Mouse (Mus musculus) ES-Bruce4 (cell line): ENCODE measurements at regions not wholly inside any gene's neighbourhood (a gene's known extent, or its start where the extent isn't known, plus 50 kb on each side); places are given as distances from the start of the nearest gene placed in this dataset.

ENCODE experiments used
- H3K27ac ChIP-seq: 2 replicates; pipeline ENCODE4 v1.5.1; 2012; ENCODE audit warnings: low read length, inconsistent platforms; ENCODE audit not compliant: insufficient read depth
- H3K27me3 ChIP-seq: 2 replicates; pipeline ENCODE4 v1.6.1; 2012; ENCODE audit warnings: mild to moderate bottlenecking, low read length, inconsistent platforms; ENCODE audit not compliant: control insufficient read depth, poor library complexity, insufficient read depth, severe bottlenecking
- H3K36me3 ChIP-seq: 2 replicates; pipeline ENCODE4 v1.6.1; 2012; ENCODE audit warnings: inconsistent platforms, mild to moderate bottlenecking, low read length, moderate library complexity; ENCODE audit not compliant: control insufficient read depth, poor library complexity, insufficient read depth, severe bottlenecking
- H3K4me1 ChIP-seq: one replicate; pipeline ENCODE4 v1.8.1; 2011; ENCODE audit warnings: low read length; ENCODE audit not compliant: control insufficient read depth, insufficient read depth
- H3K4me3 ChIP-seq: 2 replicates; pipeline ENCODE4 v1.5.1; 2011; ENCODE audit warnings: low read depth, mild to moderate bottlenecking, low read length
- H3K9ac ChIP-seq: 2 replicates; pipeline ENCODE4 v1.6.1; 2012; ENCODE audit warnings: low read depth, mild to moderate bottlenecking, inconsistent platforms; ENCODE audit not compliant: poor library complexity, severe bottlenecking
- H3K9me3 ChIP-seq: replicated peaks from 2 replicates; pipeline ENCODE4 v1.6.1; 2012; ENCODE audit warnings: mild to moderate bottlenecking, low read length, inconsistent platforms; ENCODE audit not compliant: control insufficient read depth, poor library complexity, insufficient read depth, severe bottlenecking
- CTCF ChIP-seq: IDR thresholded peaks from one replicate; pipeline ENCODE4 v1.8.1; 2011; ENCODE audit warnings: low read depth, low read length
- EP300 ChIP-seq: IDR thresholded peaks from 2 replicates; pipeline ENCODE4 v1.6.1; 2011; ENCODE audit warnings: low read depth, low read length; ENCODE audit not compliant: insufficient read depth
- POLR2A ChIP-seq: IDR thresholded peaks from one replicate; pipeline ENCODE4 v1.8.1; 2011; ENCODE audit warnings: low read length; ENCODE audit not compliant: insufficient read depth

DNA sequence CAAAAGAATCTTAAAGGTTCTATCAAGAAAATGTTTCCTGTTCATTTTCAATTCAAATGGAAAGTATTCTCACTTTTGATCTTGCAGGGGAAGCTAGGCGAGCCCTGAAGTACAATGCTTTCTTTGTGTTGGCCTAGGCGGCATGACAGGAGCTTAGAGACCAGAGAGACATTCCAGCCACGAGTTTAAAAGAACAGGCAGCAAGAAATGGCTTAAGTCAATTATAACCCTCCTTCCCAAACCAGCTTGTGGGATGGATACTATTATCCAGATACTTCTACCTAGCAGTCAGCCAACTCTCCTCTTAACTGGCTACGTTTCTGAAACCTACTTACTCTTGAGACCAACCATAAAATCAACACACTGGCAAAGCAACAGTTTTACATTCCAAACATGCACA is 124.3 kb downstream of the Twistnb start:
- Histone ChIP-seq H3K27ac (no peak overlapping the region), H3K4me3 (no peak overlapping the region), H3K36me3 (no peaks in the 10 kb centered on the region), H3K9ac (no peak overlapping the region), H3K27me3 (no peaks in the 10 kb centered on the region), H3K4me1 (peaks cover 4% of the 10 kb centered on the region), H3K9me3 (no peaks in the 10 kb centered on the region)
- TF ChIP-seq CTCF (no peak), POLR2A (no peak), EP300 (no peak)

DNA sequence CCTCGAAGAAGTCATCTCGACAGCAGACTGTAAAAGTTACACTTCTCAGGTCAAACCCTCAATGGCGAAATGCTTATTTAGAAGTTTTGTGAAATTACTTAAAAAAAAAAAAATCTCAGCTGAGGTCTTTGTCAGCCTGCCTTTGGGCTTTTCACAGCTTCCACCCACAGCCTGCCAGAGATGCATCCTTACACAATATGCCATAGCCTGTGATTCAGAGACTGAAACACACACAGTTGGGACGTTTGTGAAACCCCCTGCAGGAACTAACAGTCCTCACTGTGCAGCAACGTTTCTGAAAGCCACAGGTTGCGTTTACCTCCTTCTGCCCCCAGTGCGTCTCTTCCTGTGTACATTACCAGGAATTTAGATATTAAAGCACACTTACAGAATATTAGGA is 131.7 kb downstream of the Twistnb start:
- Histone ChIP-seq H3K9ac (no peak overlapping the region), H3K36me3 (no peaks in the 10 kb centered on the region), H3K27me3 (no peaks in the 10 kb centered on the region), H3K27ac (no peak overlapping the region), H3K4me3 (no peak overlapping the region), H3K9me3 (no peaks in the 10 kb centered on the region), H3K4me1 (no peaks in the 10 kb centered on the region)
- TF ChIP-seq POLR2A (no peak), CTCF (no peak), EP300 (no peak)

DNA sequence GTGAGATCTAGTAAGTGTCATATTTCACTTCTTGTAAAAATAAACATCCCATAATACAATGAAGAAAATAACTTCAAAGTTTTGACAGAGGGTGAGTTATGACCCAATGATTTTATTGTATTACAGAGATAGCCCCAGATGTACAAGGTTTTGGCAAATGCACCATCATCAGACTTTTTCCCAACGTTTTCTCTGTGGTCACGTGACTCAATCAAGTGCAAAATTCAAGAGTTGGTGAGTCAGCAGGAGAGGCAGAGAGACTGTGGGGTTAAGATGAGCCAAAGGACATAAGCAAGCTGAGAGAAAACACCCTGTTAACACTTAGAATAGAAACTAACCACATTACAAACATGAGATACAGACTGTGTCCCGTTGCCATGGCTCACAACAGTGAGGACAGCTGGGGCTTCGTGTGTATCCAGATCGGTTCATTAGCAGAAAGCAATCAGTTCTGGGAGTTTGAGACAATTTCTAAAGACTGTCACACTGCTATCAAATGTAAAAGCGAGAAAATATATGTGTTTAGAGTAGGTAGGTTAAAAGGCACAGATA is 148.5 kb downstream of the Twistnb start:
- Histone ChIP-seq H3K36me3 (no peaks in the 10 kb centered on the region), H3K27ac (no peak overlapping the region), H3K4me1 (no peaks in the 10 kb centered on the region), H3K9me3 (no peaks in the 10 kb centered on the region), H3K27me3 (no peaks in the 10 kb centered on the region), H3K4me3 (no peak overlapping the region), H3K9ac (no peak overlapping the region)
- TF ChIP-seq CTCF (no peak), POLR2A (no peak), EP300 (no peak)

DNA sequence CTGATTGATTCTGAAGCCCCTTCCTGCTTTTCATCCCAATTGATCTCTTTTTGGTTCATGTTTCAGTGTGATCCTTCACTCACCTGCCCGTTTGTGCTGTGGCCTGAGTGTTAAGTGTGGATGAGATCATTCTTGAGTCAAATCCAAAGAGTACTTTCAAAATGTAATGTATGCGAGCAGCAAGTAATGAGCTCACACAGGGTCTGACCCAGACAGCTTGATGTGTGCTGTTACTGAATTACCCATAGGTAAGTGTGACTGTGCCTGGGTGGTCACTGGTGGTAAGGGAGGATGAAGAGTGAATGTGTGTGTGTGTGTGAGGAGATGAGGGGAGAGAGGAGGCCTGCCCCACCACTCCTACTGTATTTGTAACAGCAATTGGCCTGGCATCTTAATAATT is 151.4 kb downstream of the Twistnb start:
- Histone ChIP-seq H3K27ac (no peak overlapping the region), H3K9me3 (no peaks in the 10 kb centered on the region), H3K4me3 (no peak overlapping the region), H3K27me3 (no peaks in the 10 kb centered on the region), H3K4me1 (no peaks in the 10 kb centered on the region), H3K36me3 (no peaks in the 10 kb centered on the region), H3K9ac (no peak overlapping the region)
- TF ChIP-seq EP300 (no peak), CTCF (no peak), POLR2A (no peak)

DNA sequence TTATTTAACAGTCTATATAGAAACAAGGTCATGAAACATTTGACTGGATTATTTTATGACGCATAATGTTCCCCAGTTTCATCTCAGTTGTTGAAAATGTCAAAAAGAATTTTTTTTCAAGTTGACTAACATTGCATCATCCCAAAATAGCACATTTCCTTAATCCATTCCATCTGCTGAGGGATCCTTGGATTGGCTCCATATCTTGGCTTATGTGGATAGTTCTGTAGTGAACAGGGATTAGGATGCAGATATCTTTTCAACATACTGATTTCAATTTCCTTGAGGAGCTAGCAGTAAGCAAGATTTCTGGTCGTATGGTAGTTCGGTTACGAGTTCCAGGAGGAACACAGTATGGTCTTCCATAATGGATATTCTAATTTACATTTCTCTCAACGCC is 161.6 kb downstream of the Twistnb start:
- Histone ChIP-seq H3K4me3 (no peak overlapping the region), H3K36me3 (no peaks in the 10 kb centered on the region), H3K9ac (no peak overlapping the region), H3K27me3 (no peaks in the 10 kb centered on the region), H3K9me3 (no peaks in the 10 kb centered on the region), H3K4me1 (no peaks in the 10 kb centered on the region), H3K27ac (no peak overlapping the region)
- TF ChIP-seq EP300 (no peak), POLR2A (no peak), CTCF (no peak)

DNA sequence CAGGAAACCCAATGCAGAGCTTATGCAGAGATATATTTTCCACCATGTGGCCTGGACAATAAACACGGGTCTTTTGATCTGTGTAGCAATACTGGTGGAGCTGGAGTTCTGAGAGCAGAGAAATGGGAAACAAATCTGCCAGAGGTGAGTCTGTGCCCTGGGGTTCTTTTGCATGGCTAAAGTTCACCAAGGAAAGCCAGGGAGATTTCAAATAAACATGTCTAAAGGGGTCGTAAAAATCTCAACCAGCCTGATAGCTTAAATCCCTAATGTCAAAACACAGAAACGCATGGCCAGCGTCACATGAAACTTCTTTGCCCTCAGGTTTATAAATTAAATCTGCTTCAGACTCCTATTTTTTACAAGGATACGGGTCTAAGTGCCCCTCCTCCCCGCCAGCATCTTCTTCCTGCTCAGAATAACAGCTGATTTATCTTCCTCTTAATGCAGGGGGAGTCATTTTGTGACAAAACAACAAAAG is 163.0 kb downstream of the Twistnb start:
- no peaks in the 10 kb centered on the region for H3K27me3 ChIP-seq
- no peaks in the 10 kb centered on the region for H3K4me1 ChIP-seq
- no peaks in the 10 kb centered on the region for H3K36me3 ChIP-seq
- no peaks in the 10 kb centered on the region for H3K9me3 ChIP-seq
- no peak for TF ChIP-seq CTCF
- H3K27ac ChIP-seq, result no peak overlapping the region
- no peak overlapping the region for H3K4me3 ChIP-seq
- H3K9ac ChIP-seq, result no peak overlapping the region
